Mouse (Mus musculus) lung, adult 18-20 months (tissue): ENCODE data around the gene Ildr1.

ENCODE experiments used
- DNase-seq, 2 experiments: peaks; one replicate each; pipeline ENCODE4 v3.0.0; 2022; ENCODE audit warnings: mixed read lengths in 2 of 2

Ildr1 gene

GRCm38 (mm10) chr16:36772996-36773395, 79.2 kb downstream of the Ildr1 start:
- DNase-seq: peak in 1 of 2 experiments; percentile 15

DNA sequence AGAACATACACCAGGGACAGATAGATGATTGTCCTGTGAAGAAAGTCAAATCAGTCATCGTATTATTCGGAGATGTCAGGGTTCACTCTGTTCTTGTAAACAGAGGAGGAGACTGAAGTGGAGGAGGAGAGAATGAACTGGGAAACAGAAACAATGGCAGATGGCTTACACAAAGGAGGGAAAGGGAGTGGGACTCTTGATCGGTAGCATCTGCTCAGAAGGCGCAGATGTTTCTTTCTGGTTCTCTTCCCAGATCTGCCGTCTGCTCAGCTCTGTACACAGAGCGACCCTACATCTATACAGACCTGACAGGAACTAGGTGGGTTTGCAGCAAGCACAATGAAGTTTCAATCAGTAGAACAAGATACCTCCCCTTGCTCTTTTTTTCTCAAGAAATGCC, 81.9 kb downstream of the Ildr1 start:
- DNase-seq: no peak
